ENCODE assay signal across 17 mouse cellular contexts in the genomic region with DNA sequence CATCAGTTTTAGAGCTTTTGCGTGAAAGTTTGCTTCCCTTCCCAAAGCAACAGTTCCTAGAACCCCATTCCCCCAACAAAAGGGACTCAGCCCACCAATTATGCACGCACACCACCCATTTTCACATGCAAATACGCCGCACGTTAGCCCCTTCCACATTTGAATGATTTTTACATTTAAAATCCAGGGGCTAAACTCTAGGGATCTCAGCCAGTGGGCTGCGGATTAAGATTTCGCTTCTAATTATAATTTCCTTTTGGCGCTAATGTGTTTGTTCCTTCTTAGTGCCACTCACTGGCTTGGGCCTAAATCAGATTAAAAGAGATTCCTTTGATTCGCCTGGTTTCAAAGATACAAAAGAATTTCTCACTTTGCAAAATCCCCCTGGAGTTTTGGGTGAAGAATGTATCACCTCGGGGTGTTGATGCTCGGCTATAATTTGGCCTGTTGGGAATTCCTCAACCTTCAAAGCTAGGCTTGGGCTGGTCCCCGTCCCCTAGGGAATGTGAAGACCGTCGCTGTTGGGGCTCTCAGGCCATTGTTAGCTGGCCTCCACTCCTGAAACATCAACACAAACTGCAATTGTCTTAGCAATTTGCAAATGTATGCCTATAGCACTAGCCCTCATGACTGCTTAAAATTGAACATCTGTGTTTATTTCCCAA. TPM values are rescaled to one million over a fixed set of nuclear protein-coding genes. Genes with fewer than 3 reads are reported as not detected.
DNase-seq lines count a peak whose midpoint lies in the region; ATAC-seq and TF ChIP-seq lines count a peak whose summit lies in the region.
"Had no signal": no experiment of that assay in that cellular context is flagged by ENCODE, and none has a peak within 500 bp of the region (broad histone marks: within the 10 kb centered on the region; RNA-seq: fewer than 3 reads in every experiment).

No protein-coding gene starts in this region.

- no peak overlapping the region for H3K4me2 ChIP-seq in embryonic facial prominence, embryonic 11.5 days (ENCODE audit: low read depth, low read length)
- H3K4me2 ChIP-seq in forebrain, embryonic 12.5 days = peak overlapping the region; percentile 17; the same call in 1 of the 2 replicates
- peak overlapping the region; percentile 14; the same call in 1 of the 2 replicates for H3K4me2 ChIP-seq in midbrain, embryonic 11.5 days
- no peak overlapping the region for H3K4me2 ChIP-seq in kidney, embryonic 15.5 days
- H3K4me2 ChIP-seq: embryonic facial prominence, embryonic 15.5 days; heart, embryonic 11.5 days had no signal

- DNase-seq in embryonic facial prominence, embryonic 11.5 days (ENCODE audit: low spot score) = peak; percentile 13
- no peak for DNase-seq in embryonic facial prominence, embryonic 10.5 days (ENCODE audit: low spot score)
- DNase-seq in midbrain, embryonic 11.5 days (ENCODE audit: low spot score, missing footprints) = peak; percentile 93
- DNase-seq in lung, postnatal 4 days = no peak
- DNase-seq in lung, postnatal 36 days = no peak
- DNase-seq: adrenal gland, postnatal 10 days; cerebellum, adult 9-11 months; gastrocnemius, postnatal 25 days; heart, postnatal 36 days; right cerebral cortex, postnatal 25 days had no signal

- H3K4me1 ChIP-seq in embryonic facial prominence, embryonic 11.5 days (ENCODE audit: control insufficient read depth, insufficient read depth, low read length) = no peaks in the 10 kb centered on the region
- peaks cover 11% of the 10 kb centered on the region; the same call in 1 of the 2 replicates for H3K4me1 ChIP-seq in embryonic facial prominence, embryonic 10.5 days
- peaks cover 5% of the 10 kb centered on the region for H3K4me1 ChIP-seq in ES-Bruce4 (ENCODE audit: control insufficient read depth, insufficient read depth, low read length)
- peaks cover 24% of the 10 kb centered on the region for H3K4me1 ChIP-seq in forebrain, embryonic 12.5 days
- H3K4me1 ChIP-seq in midbrain, embryonic 11.5 days (ENCODE audit: control insufficient read depth, insufficient read depth, low read length) = peaks cover 15% of the 10 kb centered on the region
- 0 out of 2 replicates have a peak, but pooled peaks cover 7% of the 10 kb centered on the region for H3K4me1 ChIP-seq in kidney, embryonic 15.5 days
- H3K4me1 ChIP-seq: embryonic facial prominence, embryonic 15.5 days had no signal

- H3K27ac ChIP-seq in embryonic facial prominence, embryonic 11.5 days (replicated peaks; ENCODE audit: low read depth, low read length) = no peak overlapping the region
- no peak overlapping the region; the same call in 1 of the 2 replicates for H3K27ac ChIP-seq in embryonic facial prominence, embryonic 10.5 days (replicated peaks)
- peak overlapping the region; percentile 89 for H3K27ac ChIP-seq in ES-Bruce4 (ENCODE audit: insufficient read depth, low read length)
- peak overlapping the region; percentile 67 for H3K27ac ChIP-seq in forebrain, embryonic 12.5 days
- peak overlapping the region; percentile 35; the same call in 1 of the 2 replicates for H3K27ac ChIP-seq in midbrain, embryonic 11.5 days (ENCODE audit: low read depth, low read length)
- no peak overlapping the region for H3K27ac ChIP-seq in kidney, embryonic 15.5 days
- H3K27ac ChIP-seq: embryonic facial prominence, embryonic 15.5 days; kidney, postnatal 0 days had no signal

- H3K9me3 ChIP-seq in embryonic facial prominence, embryonic 11.5 days (replicated peaks; ENCODE audit: control insufficient read depth, low read length) = no peaks in the 10 kb centered on the region
- no peaks in the 10 kb centered on the region for H3K9me3 ChIP-seq in embryonic facial prominence, embryonic 10.5 days
- no peaks in the 10 kb centered on the region for H3K9me3 ChIP-seq in ES-Bruce4 (replicated peaks; ENCODE audit: control insufficient read depth, insufficient read depth, low read length, poor library complexity, severe bottlenecking)
- H3K9me3 ChIP-seq in forebrain, embryonic 12.5 days = no peaks in the 10 kb centered on the region
- no peaks in the 10 kb centered on the region for H3K9me3 ChIP-seq in midbrain, embryonic 11.5 days (ENCODE audit: control insufficient read depth, low read length)
- H3K9me3 ChIP-seq in kidney, embryonic 15.5 days (replicated peaks) = no peaks in the 10 kb centered on the region
- H3K9me3 ChIP-seq: embryonic facial prominence, embryonic 15.5 days had no signal

- no peak overlapping the region for H3K9ac ChIP-seq in embryonic facial prominence, embryonic 11.5 days (replicated peaks; ENCODE audit: low read length)
- peak overlapping the region; percentile 7; the same call in 1 of the 2 replicates for H3K9ac ChIP-seq in ES-Bruce4 (ENCODE audit: low read depth, poor library complexity, severe bottlenecking)
- H3K9ac ChIP-seq in forebrain, embryonic 12.5 days = no peak overlapping the region
- H3K9ac ChIP-seq in midbrain, embryonic 11.5 days (ENCODE audit: low read length) = peak overlapping the region; percentile 2; the same call in 1 of the 2 replicates
- H3K9ac ChIP-seq in kidney, embryonic 15.5 days = no peak overlapping the region
- H3K9ac ChIP-seq: embryonic facial prominence, embryonic 15.5 days had no signal

- TF ChIP-seq EP300 in ES-Bruce4 (IDR thresholded peaks at IDR 0.05; ENCODE audit: insufficient read depth, low read depth, low read length) = peak; percentile 97

- WGBS in embryonic facial prominence, embryonic 11.5 days = 21% methylated on average over 14 of the region's 14 CpGs
- 16% methylated on average over 14 of the region's 14 CpGs for WGBS in embryonic facial prominence, embryonic 10.5 days
- 5% methylated on average over 14 of the region's 14 CpGs for WGBS in forebrain, embryonic 12.5 days
- WGBS in midbrain, embryonic 11.5 days = 6% methylated on average over 14 of the region's 14 CpGs
- 46% methylated on average over 14 of the region's 14 CpGs for WGBS in kidney, embryonic 15.5 days

- no peaks in the 10 kb centered on the region for H3K36me3 ChIP-seq in embryonic facial prominence, embryonic 11.5 days (replicated peaks; ENCODE audit: control insufficient read depth, insufficient read depth, low read depth, low read length)
- H3K36me3 ChIP-seq in embryonic facial prominence, embryonic 10.5 days (replicated peaks) = no peaks in the 10 kb centered on the region
- no peaks in the 10 kb centered on the region for H3K36me3 ChIP-seq in ES-Bruce4 (ENCODE audit: control insufficient read depth, insufficient read depth, low read length, poor library complexity, severe bottlenecking)
- no peaks in the 10 kb centered on the region for H3K36me3 ChIP-seq in forebrain, embryonic 12.5 days (replicated peaks)
- H3K36me3 ChIP-seq in midbrain, embryonic 11.5 days (ENCODE audit: control insufficient read depth, insufficient read depth, low read length) = no peaks in the 10 kb centered on the region
- H3K36me3 ChIP-seq in kidney, embryonic 15.5 days = no peaks in the 10 kb centered on the region
- H3K36me3 ChIP-seq: embryonic facial prominence, embryonic 15.5 days had no signal

- TF ChIP-seq CTCF in ES-Bruce4 (IDR thresholded peaks at IDR 0.05; ENCODE audit: low read depth, low read length) = no peak

- no peak for TF ChIP-seq POLR2A in ES-Bruce4 (IDR thresholded peaks at IDR 0.05; ENCODE audit: insufficient read depth, low read length)

- no peaks in the 10 kb centered on the region for H3K27me3 ChIP-seq in embryonic facial prominence, embryonic 11.5 days (ENCODE audit: control insufficient read depth, insufficient read depth, low read length)
- peaks cover 45% of the 10 kb centered on the region for H3K27me3 ChIP-seq in embryonic facial prominence, embryonic 10.5 days (replicated peaks; ENCODE audit: low read depth, poor library complexity, severe bottlenecking)
- H3K27me3 ChIP-seq in ES-Bruce4 (ENCODE audit: control insufficient read depth, insufficient read depth, low read length, poor library complexity, severe bottlenecking) = no peaks in the 10 kb centered on the region
- peaks cover 16% of the 10 kb centered on the region for H3K27me3 ChIP-seq in forebrain, embryonic 12.5 days
- H3K27me3 ChIP-seq in midbrain, embryonic 11.5 days (ENCODE audit: control insufficient read depth, insufficient read depth, low read length) = no peaks in the 10 kb centered on the region
- H3K27me3 ChIP-seq in kidney, embryonic 15.5 days = peaks cover 18% of the 10 kb centered on the region
- H3K27me3 ChIP-seq: embryonic facial prominence, embryonic 15.5 days had no signal

- no peak overlapping the region for H3K4me3 ChIP-seq in embryonic facial prominence, embryonic 11.5 days (ENCODE audit: low read depth, low read length)
- no peak overlapping the region for H3K4me3 ChIP-seq in embryonic facial prominence, embryonic 10.5 days
- H3K4me3 ChIP-seq in ES-Bruce4 (ENCODE audit: low read depth, low read length) = no peak overlapping the region
- no peak overlapping the region for H3K4me3 ChIP-seq in forebrain, embryonic 12.5 days (replicated peaks)
- no peak overlapping the region for H3K4me3 ChIP-seq in midbrain, embryonic 11.5 days (ENCODE audit: low read depth, low read length)
- H3K4me3 ChIP-seq in kidney, embryonic 15.5 days (replicated peaks) = no peak overlapping the region
- H3K4me3 ChIP-seq: embryonic facial prominence, embryonic 15.5 days had no signal

- ATAC-seq in embryonic facial prominence, embryonic 11.5 days (replicated peaks; ENCODE audit: insufficient number of reproducible peaks, low FRiP score, low TSS enrichment, low read depth) = no peak
- ATAC-seq in forebrain, embryonic 12.5 days (ENCODE audit: low FRiP score) = peak; percentile 85
- ATAC-seq in midbrain, embryonic 11.5 days (ENCODE audit: low FRiP score) = peak; percentile 86
- ATAC-seq in kidney, embryonic 15.5 days (replicated peaks; ENCODE audit: low FRiP score) = no peak
- ATAC-seq: intestine, embryonic 16.5 days had no signal

RNA-seq across cellular contexts. Expression of gene Ank2, which starts 35.2 kb away (rescaled TPM):
- polyA plus RNA-seq in embryonic facial prominence, embryonic 11.5 days (2014; fragmentation: Nextera tagmentation; extraction: Ambion mirVana) = 26.1 and 33.1 TPM in 2 replicates
- polyA plus RNA-seq in embryonic facial prominence, embryonic 10.5 days (2016; fragmentation: Nextera tagmentation; extraction: Ambion mirVana) = 32.2 and 35.7 TPM in 2 replicates
- polyA plus RNA-seq in ES-Bruce4 (2011; ENCODE audit: insufficient read depth, insufficient read length, low read depth, missing spikeins) = 29.9 and 31.4 TPM in 2 replicates
- polyA plus RNA-seq in forebrain, embryonic 12.5 days (2016; fragmentation: Nextera tagmentation; extraction: Ambion mirVana) = 118 and 121 TPM in 2 replicates
- polyA plus RNA-seq in midbrain, embryonic 11.5 days (2014; fragmentation: Nextera tagmentation; extraction: Ambion mirVana) = 66.6 and 74.5 TPM in 2 replicates
- 11.1 and 12.2 TPM in 2 replicates for polyA plus RNA-seq in kidney, embryonic 15.5 days (2015; fragmentation: Nextera tagmentation; extraction: Ambion mirVana)

Comparison
In these comparisons a context has a peak if more than half of its experiments do, and no peak if none do; other contexts are left out.
1. DNase-seq: peak in embryonic facial prominence, embryonic 11.5 days (single experiment) and midbrain, embryonic 11.5 days (single experiment); none in embryonic facial prominence, embryonic 10.5 days (single experiment), lung, postnatal 4 days (0 of 2) and lung, postnatal 36 days (single experiment).
2. ATAC-seq: peak in forebrain, embryonic 12.5 days (single experiment) and midbrain, embryonic 11.5 days (single experiment); none in embryonic facial prominence, embryonic 11.5 days (single experiment) and kidney, embryonic 15.5 days (single experiment).
3. H3K27ac ChIP-seq: peak in ES-Bruce4 (single experiment), forebrain, embryonic 12.5 days (single experiment) and midbrain, embryonic 11.5 days (single experiment); none in embryonic facial prominence, embryonic 11.5 days (single experiment), embryonic facial prominence, embryonic 10.5 days (single experiment) and kidney, embryonic 15.5 days (single experiment).
4. H3K4me2 ChIP-seq: peak in forebrain, embryonic 12.5 days (single experiment) and midbrain, embryonic 11.5 days (single experiment); none in embryonic facial prominence, embryonic 11.5 days (single experiment) and kidney, embryonic 15.5 days (single experiment).
5. H3K9ac ChIP-seq: peak in ES-Bruce4 (single experiment) and midbrain, embryonic 11.5 days (single experiment); none in embryonic facial prominence, embryonic 11.5 days (single experiment), forebrain, embryonic 12.5 days (single experiment) and kidney, embryonic 15.5 days (single experiment).